Mouse (Mus musculus): ENCODE results near the gene Msh5. TPM values are rescaled to one million over a fixed set of nuclear protein-coding genes. Genes with fewer than 3 reads are reported as not detected.

Gene Msh5
- polyA plus RNA-seq, 1 experiment from 2014 or later, result 3.4 TPM

Other genes starting within 250 kb of the Msh5 start
- 2,316 and 6,586 TPM in 2 replicates for gene Cyp21a1, start 242.2 kb downstream of the Msh5 start, polyA plus RNA-seq (2015; fragmentation: Nextera tagmentation; extraction: Ambion mirVana)
- gene Stk19, start 209.8 kb downstream of the Msh5 start, polyA plus RNA-seq (2015; fragmentation: Nextera tagmentation; extraction: Ambion mirVana), result 37.9 and 41.1 TPM in 2 replicates
- 34.6 and 62.4 TPM in 2 replicates for gene Dxo, start 209.7 kb downstream of the Msh5 start, polyA plus RNA-seq (2015; fragmentation: Nextera tagmentation; extraction: Ambion mirVana)
- gene Skiv2l, start 196.5 kb downstream of the Msh5 start, polyA plus RNA-seq (2015; fragmentation: Nextera tagmentation; extraction: Ambion mirVana), result 23.8 and 36.5 TPM in 2 replicates
- gene Nelfe, start 196.4 kb downstream of the Msh5 start, polyA plus RNA-seq (2015; fragmentation: Nextera tagmentation; extraction: Ambion mirVana), result 56.9 and 73.9 TPM in 2 replicates
- gene Cfb, start 184.2 kb downstream of the Msh5 start, polyA plus RNA-seq (2015; fragmentation: Nextera tagmentation; extraction: Ambion mirVana), result 27.2 and 40.8 TPM in 2 replicates
- 1.6 and 1.9 TPM in 2 replicates for gene Zbtb12, start 167.3 kb downstream of the Msh5 start, polyA plus RNA-seq (2015; fragmentation: Nextera tagmentation; extraction: Ambion mirVana)
- gene Gm20547, start 164.7 kb downstream of the Msh5 start, polyA plus RNA-seq (2015; fragmentation: Nextera tagmentation; extraction: Ambion mirVana), result not detected in 2 replicates
- 37.4 and 41.0 TPM in 2 replicates for gene C2, start 148.5 kb downstream of the Msh5 start, polyA plus RNA-seq (2015; fragmentation: Nextera tagmentation; extraction: Ambion mirVana)
- 45.4 and 52.6 TPM in 2 replicates for gene Ehmt2, start 148.3 kb downstream of the Msh5 start, polyA plus RNA-seq (2015; fragmentation: Nextera tagmentation; extraction: Ambion mirVana)
- 1.1 TPM in 2 replicates for gene Slc44a4, start 132.3 kb downstream of the Msh5 start, polyA plus RNA-seq (2015; fragmentation: Nextera tagmentation; extraction: Ambion mirVana)
- 24.3 and 32.3 TPM in 2 replicates for gene Neu1, start 115.5 kb downstream of the Msh5 start, polyA plus RNA-seq (2015; fragmentation: Nextera tagmentation; extraction: Ambion mirVana)
- gene Hspa1b, start 87.5 kb downstream of the Msh5 start, polyA plus RNA-seq (2015; fragmentation: Nextera tagmentation; extraction: Ambion mirVana), result 1.4 and 1.6 TPM in 2 replicates
- not detected in 2 replicates for gene Gm20481, start 76.8 kb downstream of the Msh5 start, polyA plus RNA-seq (2015; fragmentation: Nextera tagmentation; extraction: Ambion mirVana)
- gene Hspa1a, start 74.6 kb downstream of the Msh5 start, polyA plus RNA-seq (2015; fragmentation: Nextera tagmentation; extraction: Ambion mirVana), result 11.8 and 21.4 TPM in 2 replicates
- gene Hspa1l, start 74.0 kb downstream of the Msh5 start, polyA plus RNA-seq (2015; fragmentation: Nextera tagmentation; extraction: Ambion mirVana), result 0.11 and 0.17 TPM in 2 replicates
- 62.8 and 87.8 TPM in 2 replicates for gene Lsm2, start 64.9 kb downstream of the Msh5 start, polyA plus RNA-seq (2015; fragmentation: Nextera tagmentation; extraction: Ambion mirVana)
- gene Vars, start 45.8 kb downstream of the Msh5 start, polyA plus RNA-seq (2015; fragmentation: Nextera tagmentation; extraction: Ambion mirVana), result 31.9 and 37.8 TPM in 2 replicates
- gene Vwa7, start 30.2 kb downstream of the Msh5 start, polyA plus RNA-seq (2015; fragmentation: Nextera tagmentation; extraction: Ambion mirVana), result 0.21 and 0.35 TPM in 2 replicates
- 4.2 and 6.4 TPM in 2 replicates for gene Sapcd1, start 18.7 kb downstream of the Msh5 start, polyA plus RNA-seq (2015; fragmentation: Nextera tagmentation; extraction: Ambion mirVana)
- 309 and 357 TPM in 2 replicates for gene Clic1, start 3.2 kb upstream of the Msh5 start, polyA plus RNA-seq (2015; fragmentation: Nextera tagmentation; extraction: Ambion mirVana)
- gene Ddah2, start 12.3 kb upstream of the Msh5 start, polyA plus RNA-seq (2015; fragmentation: Nextera tagmentation; extraction: Ambion mirVana), result 134 and 219 TPM in 2 replicates
- 0.19 and 0.61 TPM in 2 replicates for gene Ly6g6c, start 18.6 kb upstream of the Msh5 start, polyA plus RNA-seq (2015; fragmentation: Nextera tagmentation; extraction: Ambion mirVana)
- 0.55 and 0.69 TPM in 2 replicates for gene Mpig6b, start 19.4 kb upstream of the Msh5 start, polyA plus RNA-seq (2015; fragmentation: Nextera tagmentation; extraction: Ambion mirVana)
- 0.12 and 0.55 TPM in 2 replicates for gene Ly6g6e, start 30.2 kb upstream of the Msh5 start, polyA plus RNA-seq (2015; fragmentation: Nextera tagmentation; extraction: Ambion mirVana)
- gene Ly6g6d, start 31.3 kb upstream of the Msh5 start, polyA plus RNA-seq (2015; fragmentation: Nextera tagmentation; extraction: Ambion mirVana), result 1.4 and 2.1 TPM in 2 replicates
- 0.22 and 0.73 TPM in 2 replicates for gene Ly6g6f, start 38.9 kb upstream of the Msh5 start, polyA plus RNA-seq (2015; fragmentation: Nextera tagmentation; extraction: Ambion mirVana)
- 94.1 and 104 TPM in 2 replicates for gene Abhd16a, start 42.5 kb upstream of the Msh5 start, polyA plus RNA-seq (2015; fragmentation: Nextera tagmentation; extraction: Ambion mirVana)
- not detected in 2 replicates for gene Ly6g5c, start 61.5 kb upstream of the Msh5 start, polyA plus RNA-seq (2015; fragmentation: Nextera tagmentation; extraction: Ambion mirVana)
- 0.30 and 0.47 TPM in 2 replicates for gene Ly6g5b, start 68.7 kb upstream of the Msh5 start, polyA plus RNA-seq (2015; fragmentation: Nextera tagmentation; extraction: Ambion mirVana)
- 14.4 and 16.6 TPM in 2 replicates for gene Gpank1, start 74.7 kb upstream of the Msh5 start, polyA plus RNA-seq (2015; fragmentation: Nextera tagmentation; extraction: Ambion mirVana)
- gene Csnk2b, start 75.3 kb upstream of the Msh5 start, polyA plus RNA-seq (2015; fragmentation: Nextera tagmentation; extraction: Ambion mirVana), result 161 and 223 TPM in 2 replicates
- gene D17H6S53E, start 79.6 kb upstream of the Msh5 start, polyA plus RNA-seq (2015; fragmentation: Nextera tagmentation; extraction: Ambion mirVana), result 8.9 and 11.5 TPM in 2 replicates
- gene Apom, start 85.3 kb upstream of the Msh5 start, polyA plus RNA-seq (2015; fragmentation: Nextera tagmentation; extraction: Ambion mirVana), result 26.8 and 40.5 TPM in 2 replicates
- 40.7 and 47.0 TPM in 2 replicates for gene Bag6, start 88.4 kb upstream of the Msh5 start, polyA plus RNA-seq (2015; fragmentation: Nextera tagmentation; extraction: Ambion mirVana)
- 64.0 and 83.9 TPM in 2 replicates for gene Prrc2a, start 118.2 kb upstream of the Msh5 start, polyA plus RNA-seq (2015; fragmentation: Nextera tagmentation; extraction: Ambion mirVana)
- gene Aif1, start 129.3 kb upstream of the Msh5 start, polyA plus RNA-seq (2015; fragmentation: Nextera tagmentation; extraction: Ambion mirVana), result 28.3 and 48.7 TPM in 2 replicates
- 25.5 and 35.9 TPM in 2 replicates for gene Lst1, start 141.7 kb upstream of the Msh5 start, polyA plus RNA-seq (2015; fragmentation: Nextera tagmentation; extraction: Ambion mirVana)
- gene Ltb, start 147.7 kb upstream of the Msh5 start, polyA plus RNA-seq (2015; fragmentation: Nextera tagmentation; extraction: Ambion mirVana), result 2.1 and 4.4 TPM in 2 replicates
- 0.26 and 0.39 TPM in 2 replicates for gene Tnf, start 155.3 kb upstream of the Msh5 start, polyA plus RNA-seq (2015; fragmentation: Nextera tagmentation; extraction: Ambion mirVana)
- gene Lta, start 158.6 kb upstream of the Msh5 start, polyA plus RNA-seq (2015; fragmentation: Nextera tagmentation; extraction: Ambion mirVana), result 0.09 and 0.25 TPM in 2 replicates
- 0.37 TPM in 1 of 2 replicates, not detected in the other for gene Gm16181, start 174.1 kb upstream of the Msh5 start, polyA plus RNA-seq (2015; fragmentation: Nextera tagmentation; extraction: Ambion mirVana)
- gene Atp6v1g2, start 186.9 kb upstream of the Msh5 start, polyA plus RNA-seq (2015; fragmentation: Nextera tagmentation; extraction: Ambion mirVana), result 9.4 and 13.5 TPM in 2 replicates
- gene Nfkbil1, start 189.0 kb upstream of the Msh5 start, polyA plus RNA-seq (2015; fragmentation: Nextera tagmentation; extraction: Ambion mirVana), result 15.2 and 18.3 TPM in 2 replicates
- gene Ddx39b, start 195.0 kb upstream of the Msh5 start, polyA plus RNA-seq (2015; fragmentation: Nextera tagmentation; extraction: Ambion mirVana), result 140 and 197 TPM in 2 replicates
- 191 and 238 TPM in 2 replicates for gene H2-D1, start 216.0 kb upstream of the Msh5 start, polyA plus RNA-seq (2015; fragmentation: Nextera tagmentation; extraction: Ambion mirVana)